Mouse (Mus musculus) stomach, embryonic 15.5 days (tissue): ENCODE data around the gene Npw. TPM values are rescaled to one million over a fixed set of nuclear protein-coding genes. Genes with fewer than 3 reads are reported as not detected.

Source experiments
- ATAC-seq: fragments of 200-750 bp; cut with Nextera tagmentation; 2 replicates; pipeline ENCODE4 v1.8.0; 2017; ENCODE audit warnings: low read depth, moderate number of reproducible peaks, moderate TSS enrichment; ENCODE audit not compliant: insufficient read depth, low FRiP score
- H3K27ac ChIP-seq: fragments of 300-500 bp; sonication (generic); 2 replicates; pipeline ENCODE4 v1.5.1; 2015; ENCODE audit warnings: mild to moderate bottlenecking, inconsistent platforms
- H3K27me3 ChIP-seq: fragments of 300-500 bp; sonication (generic); replicated peaks from 2 replicates; pipeline ENCODE4 v1.6.1; 2015; ENCODE audit warnings: inconsistent platforms
- H3K36me3 ChIP-seq: fragments of 300-500 bp; sonication (generic); 2 replicates; pipeline ENCODE4 v1.6.1; 2015; ENCODE audit warnings: inconsistent platforms
- H3K4me1 ChIP-seq: fragments of 300-500 bp; sonication (generic); 2 replicates; pipeline ENCODE4 v1.6.1; 2015; ENCODE audit warnings: inconsistent platforms
- H3K4me2 ChIP-seq: fragments of 300-500 bp; sonication (generic); 2 replicates; pipeline ENCODE4 v1.6.1; 2015; ENCODE audit warnings: mild to moderate bottlenecking, inconsistent platforms
- H3K4me3 ChIP-seq: fragments of 300-500 bp; sonication (generic); replicated peaks from 2 replicates; pipeline ENCODE4 v1.5.1; 2015; ENCODE audit warnings: inconsistent platforms
- H3K9ac ChIP-seq: fragments of 300-500 bp; sonication (generic); 2 replicates; pipeline ENCODE4 v1.6.1; 2015; ENCODE audit warnings: inconsistent platforms
- H3K9me3 ChIP-seq: fragments of 300-500 bp; sonication (generic); 2 replicates; pipeline ENCODE4 v1.6.1; 2016; ENCODE audit warnings: inconsistent platforms
- WGBS: fragments of 180-500 bp; shearing (Covaris S2); methylation state at CpG from one replicate; pipeline ENCODE4 v1.1.7; 2015; 5-methylcytosine and 5-hydroxymethylcytosine counted together
- polyA plus RNA-seq: library from polyadenylated mRNA; unstranded; fragments of >200 nt; fragmentation: Nextera tagmentation; extraction: Ambion mirVana; gene quantifications from 2 replicates; pipeline ENCODE4 v1.2.1, GENCODE M21; 2015

Gene Npw
- polyA plus RNA-seq: 0.30 and 0.46 TPM in 2 replicates

DNA sequence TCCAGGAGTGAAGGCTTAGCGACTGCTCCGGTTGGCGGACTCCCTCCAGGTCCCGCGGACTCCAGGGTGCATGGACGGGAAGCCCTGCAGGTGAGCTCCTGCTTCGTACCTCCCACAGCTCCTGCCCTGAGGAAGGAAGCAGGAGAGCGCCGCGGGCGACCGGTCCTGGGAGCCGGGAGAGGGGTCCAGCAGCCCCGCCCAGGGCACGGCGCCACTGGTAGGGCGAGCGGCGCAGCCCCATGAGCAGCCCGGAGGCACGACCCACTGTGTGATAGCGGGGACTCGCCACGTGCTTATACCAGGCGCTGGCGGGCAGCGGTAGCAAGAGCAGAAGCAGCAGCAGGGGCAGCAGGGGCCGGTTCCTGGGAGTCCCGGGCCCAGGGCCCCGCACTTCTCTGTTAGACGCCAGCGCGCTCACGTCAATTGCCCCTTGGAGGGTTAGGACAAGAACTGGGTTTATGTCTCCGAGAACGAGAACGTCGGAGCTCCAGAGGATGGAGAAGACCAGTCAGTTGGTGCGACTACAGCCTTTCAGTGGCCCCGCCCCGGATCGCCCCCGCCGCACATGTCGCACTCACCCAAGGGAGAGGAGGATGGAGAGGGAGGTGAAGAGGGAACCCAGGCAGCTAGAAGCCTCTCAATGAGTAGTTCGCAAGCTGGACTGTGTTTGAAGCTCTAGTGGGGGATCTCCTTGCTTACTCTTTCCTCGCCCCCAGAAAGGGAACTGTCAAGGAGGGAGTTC is at the start of gene Npw:
TSS of gene Npw (minus strand) at position 441 of the 742 bp plus-strand sequence.
- peak; percentile 51 for ATAC-seq
- Histone ChIP-seq H3K36me3 (no peaks in the 10 kb centered on the region), H3K27me3 (peaks cover 42% of the 10 kb centered on the region), H3K4me3 (peak within 1 kb of the TSS; percentile 40), H3K9ac (no peak within 1 kb of the TSS; the same call in 1 of the 2 replicates), H3K4me2 (peak within 1 kb of the TSS; percentile 95), H3K4me1 (peaks cover 12% of the 10 kb centered on the region; the same call in 1 of the 2 replicates), H3K27ac (no peak within 1 kb of the TSS), H3K9me3 (no peaks in the 10 kb centered on the region)
- 1% methylated on average over 47 of the region's 47 CpGs for WGBS

- WGBS: 5% methylated on average over 24 of the region's 24 CpGs
These were observed 49.7 kb upstream of the Npw start for GRCm38 (mm10) chr17:24707801-24708425.

DNA sequence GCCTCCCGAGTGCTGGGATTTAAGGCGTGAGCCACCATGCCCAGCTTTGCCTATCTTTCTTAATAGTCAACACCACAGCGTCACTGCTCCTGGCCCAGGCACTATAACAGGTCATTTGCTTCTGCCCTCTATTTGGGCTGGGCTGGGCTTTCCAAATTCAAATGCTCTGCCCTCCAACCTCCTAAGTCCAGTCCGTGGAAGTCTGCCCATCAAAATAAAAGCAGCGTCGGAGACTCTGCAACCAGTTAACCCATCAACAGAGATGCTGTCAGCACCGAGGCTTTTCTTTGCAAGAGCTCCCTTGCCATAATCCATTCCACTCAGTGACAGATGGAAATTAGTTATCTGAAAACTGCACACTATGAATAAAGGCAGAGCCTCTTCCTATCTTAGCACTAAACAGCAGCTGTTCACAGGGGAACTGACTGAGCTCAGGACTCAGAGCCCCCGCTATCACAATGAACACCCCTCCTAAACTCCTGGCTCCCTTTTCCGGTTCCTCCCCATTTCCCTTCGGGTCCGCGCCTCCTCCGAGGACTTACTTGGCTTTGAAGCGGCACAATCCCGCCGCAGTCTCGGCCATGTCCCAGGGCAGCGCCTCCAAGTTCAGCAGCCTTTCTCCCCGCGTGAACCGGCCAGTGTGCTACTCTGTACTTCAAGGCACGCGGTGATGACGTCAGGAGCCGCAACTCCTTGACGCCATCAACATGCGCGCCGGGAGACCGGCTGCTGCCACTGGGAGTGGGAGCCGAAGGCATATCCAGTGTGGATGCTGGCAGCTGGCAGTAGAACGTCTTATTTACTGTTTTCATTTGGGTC is 48.9 kb upstream of the Npw start, which contains the start of gene Tbl3:
TSS of gene Tbl3 (minus strand) at position 679 of the 819 bp plus-strand sequence.
- Histone ChIP-seq H3K36me3 (peaks cover 20% of the 10 kb centered on the region), H3K4me1 (no peaks in the 10 kb centered on the region), H3K9ac (peak within 1 kb of the TSS; percentile 80), H3K27ac (peak within 1 kb of the TSS; percentile 86), H3K27me3 (no peaks in the 10 kb centered on the region), H3K4me2 (peak within 1 kb of the TSS; percentile 79), H3K9me3 (no peaks in the 10 kb centered on the region), H3K4me3 (peak within 1 kb of the TSS; percentile 86)
- WGBS: 4% methylated on average over 32 of the region's 32 CpGs
- peak; percentile 80 for ATAC-seq

More at GRCm38 (mm10) chr17:24707801-24708425, 49.7 kb upstream of the Npw start:
- H3K4me1 ChIP-seq: no peaks in the 10 kb centered on the region
- no peaks in the 10 kb centered on the region for H3K9me3 ChIP-seq
- no peak for ATAC-seq
- peak overlapping the region; percentile 86 for H3K27ac ChIP-seq
- H3K4me2 ChIP-seq: peak overlapping the region; percentile 79
- H3K27me3 ChIP-seq: no peaks in the 10 kb centered on the region
- H3K36me3 ChIP-seq: peaks cover 16% of the 10 kb centered on the region
- peak overlapping the region; percentile 86 for H3K4me3 ChIP-seq
- peak overlapping the region; percentile 80 for H3K9ac ChIP-seq

DNA sequence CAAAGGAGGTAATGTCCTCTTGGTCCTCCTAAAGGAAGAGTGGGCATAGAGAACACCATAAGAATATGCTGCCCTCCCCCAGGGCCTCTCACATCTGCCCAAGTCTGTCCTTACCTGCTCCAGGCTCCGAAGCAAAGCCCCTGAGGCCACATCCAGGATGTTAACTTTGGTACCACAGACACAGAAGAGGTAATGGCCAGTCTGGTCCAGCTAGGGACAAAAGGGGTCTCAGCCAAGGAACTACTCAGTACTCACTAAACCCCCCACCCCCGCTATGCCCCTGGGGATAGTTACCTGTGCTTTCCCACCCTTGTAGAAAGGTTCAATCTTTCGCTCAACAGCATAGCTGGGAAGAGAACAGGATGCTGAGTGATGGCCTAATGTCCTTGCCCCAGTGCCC is 47.6 kb upstream of the Npw start:
- H3K4me1 ChIP-seq: no peaks in the 10 kb centered on the region
- H3K9me3 ChIP-seq: no peaks in the 10 kb centered on the region
- no peak overlapping the region for H3K9ac ChIP-seq
- peaks cover 34% of the 10 kb centered on the region for H3K36me3 ChIP-seq
- no peak for ATAC-seq
- WGBS: 92% methylated on average over 3 of the region's 3 CpGs
- no peak overlapping the region for H3K4me2 ChIP-seq
- H3K27me3 ChIP-seq: no peaks in the 10 kb centered on the region
- H3K27ac ChIP-seq: no peak overlapping the region
- H3K4me3 ChIP-seq: no peak overlapping the region

GRCm38 (mm10) chr17:24701251-24701650 is 43.0 kb upstream of the Npw start:
- no peak for ATAC-seq
- WGBS: 89% methylated on average over 9 of the region's 9 CpGs
- H3K4me1 ChIP-seq: peaks cover 15% of the 10 kb centered on the region
- no peak overlapping the region for H3K27ac ChIP-seq
- H3K9ac ChIP-seq: no peak overlapping the region
- no peaks in the 10 kb centered on the region for H3K27me3 ChIP-seq
- peaks cover 43% of the 10 kb centered on the region for H3K36me3 ChIP-seq
- no peak overlapping the region for H3K4me2 ChIP-seq
- no peak overlapping the region for H3K4me3 ChIP-seq
- H3K9me3 ChIP-seq: no peaks in the 10 kb centered on the region

DNA sequence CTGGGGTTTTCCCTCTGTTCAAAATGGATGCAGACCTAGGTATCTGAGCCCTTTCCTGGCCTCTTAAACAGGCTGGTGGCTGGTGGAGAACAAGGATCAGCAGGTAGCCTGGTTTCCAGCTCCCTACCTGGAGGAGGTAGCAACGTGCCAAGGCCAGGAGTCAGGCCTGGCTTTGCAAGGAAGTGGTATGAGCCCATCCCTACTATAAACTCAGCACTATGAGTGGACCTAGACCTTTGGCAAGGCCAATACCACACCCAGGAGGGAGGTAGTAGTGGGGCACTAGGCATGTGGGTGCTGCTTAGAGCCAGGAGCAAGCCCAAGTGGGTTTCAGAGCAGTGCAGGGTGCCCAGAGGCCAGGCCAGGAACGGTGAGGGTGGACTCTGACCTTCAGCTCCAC is 41.2 kb upstream of the Npw start:
- H3K9ac ChIP-seq: no peak overlapping the region
- H3K9me3 ChIP-seq: no peaks in the 10 kb centered on the region
- H3K4me3 ChIP-seq: no peak overlapping the region
- H3K27ac ChIP-seq: no peak overlapping the region
- H3K36me3 ChIP-seq: peaks cover 39% of the 10 kb centered on the region
- ATAC-seq: no peak
- no peaks in the 10 kb centered on the region for H3K27me3 ChIP-seq
- 70% methylated on average over 2 of the region's 2 CpGs for WGBS
- H3K4me1 ChIP-seq: peaks cover 21% of the 10 kb centered on the region
- no peak overlapping the region for H3K4me2 ChIP-seq

DNA sequence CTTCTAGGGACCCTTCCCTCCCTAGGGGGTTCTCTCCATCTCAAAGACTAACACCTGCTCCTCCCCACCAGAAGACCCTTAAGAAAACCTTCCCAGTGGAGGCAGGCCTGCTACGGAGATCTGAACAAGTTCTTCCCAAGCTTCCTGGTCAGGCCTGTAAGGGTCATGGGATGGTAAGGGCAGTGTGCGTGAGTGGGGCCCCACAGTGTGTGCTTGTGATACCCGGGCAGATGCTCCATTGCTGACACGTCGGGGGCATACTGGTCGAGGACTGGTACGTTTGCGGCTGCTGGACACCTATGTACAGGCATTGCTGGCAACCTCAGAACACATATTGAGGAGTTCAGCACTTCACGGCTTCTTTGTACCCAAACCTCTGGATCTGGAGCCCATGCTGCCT is 40.5 kb upstream of the Npw start:
- Histone ChIP-seq H3K27ac (no peak overlapping the region), H3K4me1 (peaks cover 21% of the 10 kb centered on the region), H3K27me3 (no peaks in the 10 kb centered on the region), H3K9ac (no peak overlapping the region), H3K4me3 (no peak overlapping the region), H3K4me2 (no peak overlapping the region), H3K9me3 (no peaks in the 10 kb centered on the region), H3K36me3 (peaks cover 31% of the 10 kb centered on the region)
- ATAC-seq: no peak
- WGBS: 72% methylated on average over 9 of the region's 9 CpGs

- no peak overlapping the region for H3K9ac ChIP-seq
- H3K9me3 ChIP-seq: no peaks in the 10 kb centered on the region
- H3K4me2 ChIP-seq: peak overlapping the region; percentile 8; the same call in 1 of the 2 replicates
- H3K4me1 ChIP-seq: peaks cover 21% of the 10 kb centered on the region
- H3K27me3 ChIP-seq: no peaks in the 10 kb centered on the region
- H3K36me3 ChIP-seq: peaks cover 28% of the 10 kb centered on the region
- H3K4me3 ChIP-seq: no peak overlapping the region
- no peak for ATAC-seq
- 24% methylated on average over 5 of the region's 5 CpGs for WGBS
- peak overlapping the region; percentile 91; the same call in 1 of the 2 replicates for H3K27ac ChIP-seq
These were observed 39.7 kb upstream of the Npw start for GRCm38 (mm10) chr17:24697985-24698384.

GRCm38 (mm10) chr17:24696011-24696697 is 37.9 kb upstream of the Npw start, which contains the start of the genes Gfer and Noxo1:
TSS of gene Gfer (minus strand) at chr17:24696156.
TSS of gene Noxo1 (plus strand) at chr17:24696234.
- Histone ChIP-seq H3K27me3 (peaks cover under 1% of the 10 kb centered on the region; the same call in 1 of the 2 replicates), H3K4me3 (peak within 1 kb of the TSS; percentile 82), H3K9me3 (no peaks in the 10 kb centered on the region), H3K27ac (peak within 1 kb of the TSS; percentile 91), H3K4me2 (peak within 1 kb of the TSS; percentile 91), H3K9ac (peak within 1 kb of the TSS; percentile 69), H3K36me3 (peaks cover 18% of the 10 kb centered on the region), H3K4me1 (peaks cover 21% of the 10 kb centered on the region)
- peak; percentile 93 for ATAC-seq
- WGBS: under 1% methylated on average over 70 of the region's 76 CpGs

DNA sequence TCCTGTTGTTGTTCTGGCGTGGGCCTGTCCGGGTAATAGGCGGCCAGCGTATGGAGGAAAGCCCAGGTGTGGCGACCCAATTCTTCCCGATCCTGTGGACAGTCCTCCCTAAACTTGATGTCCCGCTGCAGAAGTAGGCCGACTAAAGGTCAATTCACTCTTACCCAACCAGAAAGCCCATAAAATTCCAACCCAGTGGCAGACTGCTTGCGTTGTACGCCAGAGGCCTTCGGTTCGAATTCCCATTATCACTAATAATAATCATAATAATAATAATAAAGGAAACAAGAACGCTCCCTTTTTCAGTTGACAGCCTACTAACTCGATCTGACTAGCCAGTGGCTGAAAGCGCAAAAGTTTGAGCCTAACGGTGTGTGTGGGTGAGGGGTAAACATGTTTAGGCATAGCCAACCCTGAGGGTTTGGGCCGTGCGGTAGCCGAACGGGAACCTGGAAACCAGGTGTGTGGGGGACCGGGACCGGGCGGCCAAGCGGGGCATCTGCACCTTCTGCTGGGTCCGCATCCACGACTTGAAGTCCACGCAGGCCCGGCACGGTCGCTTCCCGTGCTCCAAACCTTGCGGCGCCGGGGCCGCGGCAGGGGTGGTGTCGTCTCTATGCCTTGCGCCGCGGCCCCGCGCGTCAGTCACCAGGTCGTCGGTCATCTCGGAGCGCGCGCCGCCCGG is 37.2 kb upstream of the Npw start:
- ATAC-seq: 0 out of 2 replicates have a peak, but pooled peaks have one; percentile 2
- Histone ChIP-seq H3K9ac (peak overlapping the region; percentile 69), H3K4me3 (peak overlapping the region; percentile 82), H3K4me1 (peaks cover 21% of the 10 kb centered on the region), H3K9me3 (no peaks in the 10 kb centered on the region), H3K27me3 (peaks cover 8% of the 10 kb centered on the region), H3K4me2 (peak overlapping the region; percentile 91), H3K36me3 (peaks cover 11% of the 10 kb centered on the region), H3K27ac (peak overlapping the region; percentile 91)
- WGBS: 6% methylated on average over 50 of the region's 51 CpGs
